Mouse (Mus musculus) heart, embryonic 14.5 days (tissue): ENCODE results near the gene Gpr25. TPM values are rescaled to one million over a fixed set of nuclear protein-coding genes. Genes with fewer than 3 reads are reported as not detected.

Experiments
- ATAC-seq: fragments of 200-750 bp; cut with Nextera tagmentation; 2 replicates; pipeline ENCODE4 v1.8.0; 2017; ENCODE audit warnings: low read depth, moderate TSS enrichment; ENCODE audit not compliant: insufficient number of reproducible peaks, insufficient read depth, low FRiP score
- H3K27ac ChIP-seq, 2 experiments: fragments of 200-500 bp in 1 of 2; fragments of 300-500 bp in 1 of 2; sonication (generic) in 1 of 2; replicated peaks in 1 of 2; 2 replicates each; pipeline ENCODE4 v1.5.1; 2012 to 2014; ENCODE audit warnings: low read depth in 2 of 2, low read length in 2 of 2, control low read depth in 1 of 2, mild to moderate bottlenecking in 1 of 2, mixed read lengths in 1 of 2; ENCODE audit not compliant: control insufficient read depth in 1 of 2, insufficient read depth in 1 of 2
- H3K27me3 ChIP-seq: fragments of 300-500 bp; sonication (generic); 2 replicates; pipeline ENCODE4 v1.6.1; 2014; ENCODE audit warnings: mild to moderate bottlenecking, low read length, control low read depth; ENCODE audit not compliant: control insufficient read depth, insufficient read depth
- H3K36me3 ChIP-seq: fragments of 300-500 bp; sonication (generic); 2 replicates; pipeline ENCODE4 v1.6.1; 2014; ENCODE audit warnings: mild to moderate bottlenecking, control low read depth, low read length, mixed read lengths; ENCODE audit not compliant: control insufficient read depth, insufficient read depth
- H3K4me1 ChIP-seq, 2 experiments: fragments of 200-500 bp in 1 of 2; fragments of 300-500 bp in 1 of 2; sonication (generic) in 1 of 2; 2 replicates each; pipeline ENCODE4 v1.6.1; 2012 to 2014; ENCODE audit warnings: low read length in 2 of 2, control low read depth in 1 of 2, mixed read lengths in 1 of 2; ENCODE audit not compliant: control insufficient read depth in 2 of 2, insufficient read depth in 2 of 2
- H3K4me2 ChIP-seq: fragments of 300-500 bp; sonication (generic); 2 replicates; pipeline ENCODE4 v1.6.1; 2014; ENCODE audit warnings: mild to moderate bottlenecking, low read length
- H3K4me3 ChIP-seq, 2 experiments: fragments of 200-500 bp in 1 of 2; fragments of 300-500 bp in 1 of 2; sonication (generic) in 1 of 2; 2 replicates each; pipeline ENCODE4 v1.5.1; 2012 to 2014; ENCODE audit warnings: low read length in 2 of 2, mild to moderate bottlenecking in 2 of 2, control low read depth in 1 of 2, low read depth in 1 of 2, moderate library complexity in 1 of 2; ENCODE audit not compliant: control insufficient read depth in 1 of 2, insufficient read depth in 1 of 2
- H3K9ac ChIP-seq: fragments of 300-500 bp; sonication (generic); 2 replicates; pipeline ENCODE4 v1.6.1; 2014; ENCODE audit warnings: mild to moderate bottlenecking, low read length
- H3K9me3 ChIP-seq: fragments of 300-500 bp; sonication (generic); 2 replicates; pipeline ENCODE4 v1.6.1; 2016; ENCODE audit warnings: low read length, control low read depth; ENCODE audit not compliant: control insufficient read depth
- WGBS: fragments of 180-500 bp; shearing (Covaris S2); extraction: QIAGEN DNeasy Blood & Tissue Kit; methylation state at CpG from one replicate; pipeline ENCODE4 v1.1.7; 2014; 5-methylcytosine and 5-hydroxymethylcytosine counted together
- polyA plus RNA-seq: library from polyadenylated mRNA; unstranded; fragments of >200 nt; fragmentation: Nextera tagmentation; extraction: Ambion mirVana; gene quantifications from 2 replicates; pipeline ENCODE4 v1.2.1, GENCODE M21; 2014

The Gpr25 gene
- polyA plus RNA-seq, 1 experiment from 2014 or later: not detected

- H3K27ac ChIP-seq: no peak overlapping the region
- no peak overlapping the region for H3K4me3 ChIP-seq
- H3K9me3 ChIP-seq: no peaks in the 10 kb centered on the region
- no peak overlapping the region for H3K4me2 ChIP-seq
- H3K27me3 ChIP-seq: peaks cover 46% of the 10 kb centered on the region
- H3K9ac ChIP-seq: no peak overlapping the region
- H3K4me1 ChIP-seq: peaks cover 7 to 13% of the 10 kb centered on the region in 2 experiments
- 82% methylated on average over 5 of the region's 5 CpGs for WGBS
- peaks cover 9% of the 10 kb centered on the region; the same call in 1 of the 2 replicates for H3K36me3 ChIP-seq
- ATAC-seq: no peak
Observed at GRCm38 (mm10) chr1:136263355-136263754, 2.7 kb upstream of the Gpr25 start.

DNA sequence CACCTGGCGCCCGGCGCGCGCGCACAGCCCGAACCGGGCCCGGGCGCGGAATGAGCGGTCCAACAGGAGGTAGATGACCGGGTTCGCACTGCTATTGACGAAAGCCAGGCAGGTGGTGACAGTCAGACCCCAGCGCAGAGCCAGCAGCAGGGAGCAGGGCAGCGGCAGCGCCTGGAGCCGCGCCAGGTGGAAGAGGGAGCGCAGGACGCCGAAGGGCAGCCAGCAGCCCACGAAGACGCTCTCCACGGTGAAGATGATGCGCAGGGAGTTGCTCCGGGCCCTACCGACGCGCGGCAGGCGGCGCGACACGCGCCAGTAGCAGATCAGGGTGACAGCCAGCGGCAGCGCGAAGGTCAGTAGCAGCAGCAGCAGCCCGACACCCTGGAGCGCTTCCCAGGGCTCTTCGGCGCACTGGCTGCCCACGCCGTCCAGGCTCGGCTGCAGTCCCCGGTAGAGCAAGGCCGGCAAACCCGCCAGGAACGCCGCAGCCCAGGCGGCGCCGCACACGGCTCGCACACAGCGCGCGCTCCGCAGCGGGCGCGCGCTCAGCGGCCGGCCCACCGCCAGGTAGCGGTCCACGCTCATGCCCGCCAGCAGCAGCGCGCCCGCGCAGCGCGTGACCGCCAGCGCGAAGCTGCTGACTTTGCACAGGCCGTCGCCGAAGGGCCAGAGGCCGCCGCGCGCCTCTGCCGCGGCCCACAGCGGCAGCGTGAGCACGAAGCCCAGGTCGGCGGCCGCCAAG is 609 bp downstream of the Gpr25 start:
- Histone ChIP-seq H3K27me3 (peaks cover 64% of the 10 kb centered on the region), H3K27ac (no peak overlapping the region; a peak in 1 of 4 replicates), H3K36me3 (no peaks in the 10 kb centered on the region), H3K9me3 (no peaks in the 10 kb centered on the region), H3K9ac (peak overlapping the region; percentile 68), H3K4me2 (peak overlapping the region; percentile 96), H3K4me1 (peaks cover 7 to 19% of the 10 kb centered on the region in 2 experiments), H3K4me3 (peak overlapping the region; percentile 54 to 58)
- ATAC-seq: peak; percentile 60
- WGBS: 2% methylated on average over 89 of the region's 95 CpGs

DNA sequence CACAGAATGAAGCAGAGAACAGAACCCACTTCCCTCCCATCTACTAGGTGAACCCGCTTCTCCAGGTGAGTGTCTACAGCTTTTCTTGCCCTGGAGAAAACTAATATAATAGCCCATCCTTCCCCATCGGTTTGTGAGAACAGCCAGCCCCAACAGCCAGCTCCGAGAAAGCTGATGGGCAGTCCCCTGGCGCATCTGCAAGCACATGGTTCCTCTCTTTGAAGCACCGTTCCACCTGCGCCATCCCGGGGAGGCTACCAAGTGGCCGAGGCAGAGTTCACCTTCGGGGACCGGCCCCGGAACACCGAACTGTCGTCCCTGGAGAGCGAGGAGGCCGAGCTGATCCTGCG is 1.2 kb downstream of the Gpr25 start:
- no peak overlapping the region for H3K27ac ChIP-seq
- H3K4me2 ChIP-seq: peak overlapping the region; percentile 96
- no peaks in the 10 kb centered on the region for H3K9me3 ChIP-seq
- 5% methylated on average over 16 of the region's 16 CpGs for WGBS
- H3K4me3 ChIP-seq: peak overlapping the region; percentile 54 to 58
- peaks cover 64% of the 10 kb centered on the region for H3K27me3 ChIP-seq
- H3K9ac ChIP-seq: peak overlapping the region; percentile 68
- H3K36me3 ChIP-seq: no peaks in the 10 kb centered on the region
- H3K4me1 ChIP-seq: peaks cover 7 to 19% of the 10 kb centered on the region in 2 experiments
- ATAC-seq: no peak

- H3K9me3 ChIP-seq: no peaks in the 10 kb centered on the region
Observed at GRCm38 (mm10) chr1:136258495-136258894, 2.2 kb downstream of the Gpr25 start.

DNA sequence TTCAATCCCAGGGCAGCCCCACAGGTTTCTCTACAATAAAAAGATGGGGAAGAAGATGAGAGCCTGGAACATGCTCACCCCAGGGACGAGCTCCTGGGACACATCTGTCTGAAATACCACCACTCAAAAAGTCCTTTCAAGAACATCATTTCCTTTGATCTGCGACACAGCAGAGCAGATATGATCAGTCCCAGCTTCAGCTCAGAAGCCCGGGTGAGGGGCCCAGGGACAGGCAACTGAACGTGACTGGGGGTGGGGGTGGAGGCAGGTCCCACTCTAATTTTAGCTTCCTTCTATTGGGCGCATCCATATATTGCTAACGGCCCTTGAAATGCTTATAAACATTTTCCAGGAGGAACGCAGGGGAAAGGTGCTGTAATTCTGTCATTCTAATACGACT is 5.0 kb downstream of the Gpr25 start:
- no peak overlapping the region; the same call in 1 of the 2 replicates for H3K9ac ChIP-seq
- no peaks in the 10 kb centered on the region for H3K36me3 ChIP-seq
- WGBS: 26% methylated on average over 8 of the region's 8 CpGs
- H3K4me2 ChIP-seq: peak overlapping the region; percentile 25
- peaks cover 41% of the 10 kb centered on the region for H3K27me3 ChIP-seq
- no peak overlapping the region for H3K4me3 ChIP-seq
- no peak overlapping the region for H3K27ac ChIP-seq
- no peaks in the 10 kb centered on the region for H3K9me3 ChIP-seq
- H3K4me1 ChIP-seq: peaks cover 4 to 16% of the 10 kb centered on the region in 2 experiments
- ATAC-seq: no peak

More at GRCm38 (mm10) chr1:136258495-136258894, 2.2 kb downstream of the Gpr25 start:
- Histone ChIP-seq H3K27ac (no peak overlapping the region), H3K4me1 (peaks cover 7 to 19% of the 10 kb centered on the region in 2 experiments), H3K4me3 (no peak overlapping the region), H3K4me2 (no peak overlapping the region), H3K9ac (no peak overlapping the region), H3K36me3 (no peaks in the 10 kb centered on the region), H3K27me3 (peaks cover 64% of the 10 kb centered on the region)
- ATAC-seq: no peak
- 76% methylated on average over 9 of the region's 9 CpGs for WGBS

GRCm38 (mm10) chr1:136255174-136255573 is 5.5 kb downstream of the Gpr25 start:
- Histone ChIP-seq H3K4me3 (no peak overlapping the region), H3K36me3 (no peaks in the 10 kb centered on the region), H3K9ac (no peak overlapping the region), H3K27ac (no peak overlapping the region), H3K4me2 (no peak overlapping the region), H3K4me1 (peaks cover 3 to 13% of the 10 kb centered on the region in 2 experiments; a peak in 3 of 4 replicates), H3K9me3 (no peaks in the 10 kb centered on the region), H3K27me3 (peaks cover 36% of the 10 kb centered on the region)
- 26% methylated on average over 6 of the region's 6 CpGs for WGBS
- ATAC-seq: 0 out of 2 replicates have a peak, but pooled peaks have one; percentile 8

- ATAC-seq: no peak
- Histone ChIP-seq H3K4me2 (no peak overlapping the region), H3K9me3 (no peaks in the 10 kb centered on the region), H3K9ac (no peak overlapping the region), H3K36me3 (no peaks in the 10 kb centered on the region), H3K4me3 (no peak overlapping the region), H3K27ac (no peak overlapping the region), H3K27me3 (peaks cover 30% of the 10 kb centered on the region), H3K4me1 (peaks cover 0 to 9% of the 10 kb centered on the region in 2 experiments; a peak in 3 of 4 replicates)
- 82% methylated on average over 10 of the region's 10 CpGs for WGBS
Observed at GRCm38 (mm10) chr1:136254503-136255065, 6.1 kb downstream of the Gpr25 start.
